Mouse (Mus musculus): Measurements from ENCODE around the gene Cdh20.
"Not testable (repeated sequence)": the region's sequence is repeated elsewhere in the genome, so short reads cannot be mapped to it uniquely, and the experiment has no call there.

Cdh20 gene

DNA sequence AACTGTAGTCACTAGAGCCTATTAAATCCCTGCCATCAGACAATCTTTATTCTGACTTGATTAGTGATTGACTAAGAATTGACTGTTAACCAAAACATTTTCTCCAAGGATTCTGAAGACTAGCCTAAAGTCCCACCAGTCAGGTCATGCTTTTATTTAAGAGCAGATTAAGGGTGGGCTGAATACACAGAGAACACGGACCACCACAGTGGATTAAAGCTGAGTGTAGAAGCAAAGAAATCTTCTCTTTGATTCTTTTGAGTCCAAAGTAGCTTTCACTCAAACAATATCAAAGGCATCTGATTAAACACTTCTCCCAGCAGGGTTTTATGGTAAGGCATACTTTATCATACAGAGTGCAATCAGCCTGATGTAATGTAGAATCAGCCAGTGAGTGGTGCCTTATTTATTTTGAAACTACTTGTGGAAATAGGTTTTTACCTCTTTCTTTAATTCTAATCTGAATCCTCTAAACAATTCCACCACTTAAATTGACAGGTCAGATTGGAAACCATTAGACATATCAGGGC lies 149.0 kb downstream of the Cdh20 start:
- no peak for DNase-seq

GRCm38 (mm10) chr1:104933051-104933450 lies 164.7 kb downstream of the Cdh20 start:
- DNase-seq: no peak

- no peak for DNase-seq
These were observed 168.6 kb downstream of the Cdh20 start for GRCm38 (mm10) chr1:104936966-104937365.

DNA sequence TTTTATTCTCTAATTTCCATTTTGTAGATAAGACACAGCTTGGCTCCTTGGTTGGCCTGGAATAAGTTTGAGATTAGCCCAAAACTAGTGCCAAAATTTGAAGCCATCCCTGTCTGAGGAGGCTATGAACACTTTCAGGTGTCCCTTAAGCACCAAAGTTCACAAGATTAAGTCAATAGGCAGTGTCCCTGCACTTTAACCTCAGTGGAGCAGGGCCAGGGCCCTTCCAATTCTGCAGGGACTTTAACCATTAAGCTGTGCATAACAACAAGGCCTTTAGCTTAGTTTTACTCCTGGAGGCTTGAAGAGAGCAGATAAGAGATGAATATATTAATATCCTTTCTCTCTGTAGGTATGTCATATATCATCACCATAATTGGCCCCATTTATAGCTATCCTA lies 170.8 kb downstream of the Cdh20 start:
- DNase-seq: no peak

DNA sequence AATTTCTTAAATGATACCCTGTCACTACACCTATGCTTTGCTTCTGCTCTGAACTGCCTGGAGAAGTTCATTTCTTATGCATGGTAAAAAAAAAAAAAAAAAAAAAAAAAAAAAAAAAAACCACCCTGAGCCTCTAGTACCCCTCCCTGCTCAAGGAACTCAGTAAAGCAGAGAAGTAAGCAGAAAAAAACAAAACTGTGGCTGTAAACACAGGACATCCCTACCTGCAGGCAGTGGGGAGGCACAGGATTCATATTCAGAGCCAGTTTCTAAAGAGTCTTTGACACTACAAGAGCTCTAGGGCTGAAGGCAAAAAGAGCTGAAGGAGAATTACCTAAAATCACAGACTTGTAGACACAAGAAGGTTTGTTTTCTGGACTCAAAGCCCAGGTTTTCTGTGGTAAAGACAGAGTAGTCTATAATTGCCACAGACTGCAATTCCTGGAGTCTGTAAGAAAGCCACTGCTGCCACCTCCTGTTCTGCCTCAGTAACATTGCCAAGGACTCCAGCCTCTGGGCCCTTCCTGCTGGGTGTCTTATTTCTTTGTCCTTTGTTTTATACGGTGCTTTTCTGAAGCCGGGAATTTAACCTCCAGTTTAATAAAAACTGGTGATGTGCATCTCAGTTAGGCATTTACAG lies 176.3 kb downstream of the Cdh20 start:
- DNase-seq: peak; percentile 32

GRCm38 (mm10) chr1:104945110-104945489 lies 176.8 kb downstream of the Cdh20 start:
- no peak for DNase-seq

DNA sequence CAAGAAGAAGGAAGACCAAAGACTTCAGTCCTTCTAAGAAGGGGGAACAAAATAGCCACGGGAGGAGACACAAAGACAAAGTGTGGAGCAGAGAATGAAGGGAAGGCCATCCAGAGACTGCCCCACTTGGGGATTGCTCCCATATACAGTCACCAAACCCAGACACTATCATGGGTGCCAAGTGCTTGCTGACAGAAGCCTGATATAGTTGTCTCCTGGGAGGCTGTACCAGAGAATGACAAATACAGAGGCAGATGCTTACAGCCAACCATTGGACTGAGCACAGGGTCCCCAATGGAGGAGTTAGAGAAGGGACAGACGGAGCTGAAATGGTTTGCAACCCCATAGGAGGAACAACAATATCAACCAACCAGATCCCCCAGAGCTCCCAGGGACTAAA lies 181.3 kb downstream of the Cdh20 start:
- DNase-seq: not testable (repeated sequence)

DNA sequence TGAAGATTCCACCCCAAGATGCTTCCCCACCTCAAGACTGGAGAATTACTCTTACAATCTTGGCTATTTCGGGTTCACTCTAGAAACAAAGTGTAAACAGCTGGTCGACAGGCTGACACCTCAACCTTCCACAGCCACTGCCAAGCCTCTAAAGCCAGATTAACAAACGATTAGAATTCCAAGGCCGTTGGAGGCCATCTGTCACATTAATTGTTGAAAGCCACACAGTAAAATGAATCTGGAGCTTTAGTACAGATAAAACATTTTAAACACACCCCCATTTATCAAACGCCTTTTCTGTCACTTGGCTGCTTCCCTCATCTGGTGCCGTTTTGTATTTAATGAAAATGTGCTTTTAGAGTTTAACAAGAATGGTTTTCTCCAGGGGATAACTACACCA lies 188.7 kb downstream of the Cdh20 start:
- peak; percentile 35 for DNase-seq

GRCm38 (mm10) chr1:104961670-104962069 lies 193.3 kb downstream of the Cdh20 start:
- no peak for DNase-seq

DNA sequence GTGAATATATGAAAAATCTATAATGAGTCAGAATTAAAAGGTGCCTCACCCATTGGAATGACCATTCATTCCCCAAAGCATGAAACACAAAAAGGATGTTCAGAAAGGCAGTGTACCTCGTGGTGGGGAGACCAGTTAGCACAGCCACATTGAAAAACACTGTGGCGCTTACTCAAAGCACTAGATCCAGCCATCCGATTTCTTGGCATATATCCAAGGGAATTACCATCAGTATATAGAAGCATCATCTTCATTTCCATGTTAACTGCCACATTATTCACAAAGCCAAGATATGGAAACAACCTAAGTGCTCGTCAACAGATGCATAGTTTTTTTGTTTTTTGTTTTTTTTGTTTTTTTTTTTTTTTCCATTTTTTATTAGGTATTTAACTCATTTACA lies 193.9 kb downstream of the Cdh20 start:
- no peak for DNase-seq

GRCm38 (mm10) chr1:104979068-104979467 lies 210.7 kb downstream of the Cdh20 start:
- DNase-seq: no peak

- no peak for DNase-seq
These were observed 211.9 kb downstream of the Cdh20 start for GRCm38 (mm10) chr1:104980273-104980672.

DNA sequence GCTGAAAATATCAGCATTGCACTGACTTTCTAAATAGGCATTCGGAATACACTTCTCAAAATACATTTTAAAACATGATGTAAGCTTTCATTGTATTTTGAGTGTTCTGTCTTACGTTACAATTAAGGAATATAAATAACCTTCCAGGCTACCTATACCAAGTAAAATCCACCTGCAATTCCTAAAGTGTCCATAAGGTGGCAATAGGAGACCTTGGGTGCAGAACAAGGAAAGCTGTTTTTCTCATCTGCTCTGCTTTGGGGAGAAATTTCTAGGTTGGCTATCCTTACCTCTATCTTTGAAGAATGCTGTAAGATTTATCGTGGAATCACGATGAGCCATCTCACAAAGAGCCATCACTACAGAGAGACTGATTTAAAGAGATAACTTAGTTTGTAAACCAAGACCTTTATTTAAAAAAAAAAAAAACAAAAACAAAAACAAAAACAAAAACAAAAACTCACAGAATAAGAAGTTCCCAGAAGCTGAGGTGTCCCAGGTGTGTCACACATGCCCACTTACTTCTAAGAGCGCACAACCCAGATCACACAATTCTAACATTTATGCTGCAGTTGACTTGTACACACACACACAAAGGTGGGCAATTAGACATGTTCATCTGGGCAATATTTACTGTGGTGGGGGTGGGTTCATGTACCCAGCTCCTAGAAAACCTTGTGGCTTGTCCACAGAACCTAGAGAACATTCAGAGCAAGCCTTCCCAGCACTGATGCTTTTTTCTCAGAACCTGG lies 218.1 kb downstream of the Cdh20 start:
- DNase-seq: peak; percentile 57

DNA sequence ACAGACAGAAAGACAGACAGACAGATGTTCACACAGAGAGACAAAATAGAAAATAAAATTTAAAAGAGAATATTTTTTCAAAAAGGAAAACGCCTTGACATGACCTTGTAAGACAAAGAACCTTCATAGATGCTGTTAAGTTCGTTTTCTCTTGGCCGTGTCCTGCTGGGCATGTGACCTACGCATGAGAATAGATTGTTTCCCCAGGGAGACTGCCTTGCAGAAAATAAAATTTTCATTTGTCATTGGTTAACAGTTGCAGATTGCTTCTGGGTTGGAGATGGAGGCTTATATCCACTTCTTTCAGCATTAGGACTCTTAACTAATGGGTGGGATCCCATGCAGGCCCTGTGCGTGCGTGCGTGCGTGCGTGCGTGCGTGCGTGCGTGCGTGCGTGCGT lies 219.2 kb downstream of the Cdh20 start:
- DNase-seq: no peak

GRCm38 (mm10) chr1:104992441-104992840 lies 224.1 kb downstream of the Cdh20 start:
- no peak for DNase-seq

GRCm38 (mm10) chr1:104993905-104994611 lies 225.7 kb downstream of the Cdh20 start:
- no peak for DNase-seq

GRCm38 (mm10) chr1:104994612-104994986 lies 226.3 kb downstream of the Cdh20 start:
- no peak for DNase-seq

DNA sequence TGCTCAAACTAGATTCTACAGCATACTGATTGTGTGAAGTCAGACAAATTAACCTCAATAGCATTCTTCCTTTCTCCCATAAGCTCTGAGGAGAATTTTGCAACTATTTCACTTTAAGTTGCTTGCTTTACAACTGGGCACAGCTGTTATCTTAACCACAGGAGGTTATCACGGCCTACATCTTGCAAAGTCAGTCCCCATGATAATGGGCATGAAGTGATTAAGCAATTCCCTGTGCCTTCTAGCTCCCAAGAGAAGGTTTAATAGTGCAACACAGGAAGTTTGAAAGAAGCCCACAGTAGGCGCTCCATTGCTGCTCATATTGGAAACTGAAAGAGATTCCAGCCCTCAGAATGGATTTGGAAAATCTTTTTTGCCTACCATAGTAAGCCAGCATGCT lies 229.5 kb downstream of the Cdh20 start:
- no peak for DNase-seq

DNA sequence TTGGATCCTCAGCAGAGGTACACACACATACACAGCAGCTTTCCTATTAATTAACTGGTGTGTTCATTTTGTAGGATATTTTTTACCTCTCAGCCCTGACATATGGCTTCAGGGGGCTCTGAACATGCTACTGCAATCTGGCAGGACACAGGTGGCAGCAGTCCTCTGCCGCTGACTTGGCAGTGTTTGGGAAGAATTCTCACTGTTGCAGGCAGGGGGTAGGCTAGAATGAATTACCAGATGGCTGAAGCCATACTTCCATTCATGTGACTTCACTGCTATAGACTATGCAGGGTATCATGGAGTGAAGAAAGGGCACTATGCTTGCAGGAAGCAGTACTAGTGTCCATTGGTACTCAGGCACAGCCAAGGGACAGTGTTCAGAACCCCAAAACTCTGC lies 233.8 kb downstream of the Cdh20 start:
- DNase-seq: peak; percentile 84

DNA sequence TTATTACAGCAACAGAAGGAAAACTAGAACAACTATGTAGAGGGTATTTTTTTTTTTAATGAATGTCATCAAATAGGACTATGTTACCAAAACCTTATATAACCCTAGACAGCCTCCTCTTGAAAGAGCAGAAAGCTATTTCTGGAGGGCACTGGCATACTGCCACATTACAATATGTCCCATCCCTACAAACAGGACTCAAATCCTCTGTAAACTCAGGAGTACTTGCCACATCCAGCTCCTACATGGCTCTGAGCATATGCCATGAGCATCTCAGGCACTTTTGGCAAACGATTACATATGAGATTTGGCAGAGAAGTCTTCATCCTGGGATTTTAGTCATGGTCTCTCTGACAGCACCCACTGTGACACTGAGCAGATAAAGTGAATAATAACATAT lies 235.5 kb downstream of the Cdh20 start:
- peak; percentile 56 for DNase-seq

- DNase-seq: no peak
These were observed 244.3 kb downstream of the Cdh20 start for GRCm38 (mm10) chr1:105012616-105013015.

- DNase-seq: no peak
These were observed 245.0 kb downstream of the Cdh20 start for GRCm38 (mm10) chr1:105013291-105013690.

DNA sequence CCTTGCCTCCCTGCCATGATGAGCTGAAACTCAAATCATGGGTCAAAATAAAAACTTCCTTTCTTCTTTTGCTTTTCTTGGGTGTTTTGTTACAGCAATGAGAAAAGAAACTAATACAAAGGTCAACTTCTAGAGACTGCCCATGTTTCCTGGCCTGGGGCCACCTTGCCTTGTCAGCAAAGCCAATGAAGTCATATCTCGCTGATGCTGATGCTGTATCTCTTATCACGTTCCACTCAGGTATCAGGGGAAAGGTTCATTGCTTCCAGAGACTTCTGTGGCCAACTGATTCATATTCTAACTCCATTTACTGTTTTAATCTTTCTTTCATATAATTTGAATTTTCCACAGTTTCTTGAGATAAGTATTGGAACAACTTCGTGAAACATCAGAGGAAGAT lies 273.3 kb downstream of the Cdh20 start:
- no peak for DNase-seq
